Mouse (Mus musculus) thymus, postnatal 10 days (tissue): ENCODE data around the gene Gng2.
"Not testable (repeated sequence)": the region's sequence is repeated elsewhere in the genome, so short reads cannot be mapped to it uniquely, and the experiment has no call there.

Source experiments
- DNase-seq, 2 experiments: peaks; one replicate each; pipeline ENCODE4 v3.0.0; 2021; ENCODE audit warnings: low spot score in 2 of 2

Gene Gng2

DNA sequence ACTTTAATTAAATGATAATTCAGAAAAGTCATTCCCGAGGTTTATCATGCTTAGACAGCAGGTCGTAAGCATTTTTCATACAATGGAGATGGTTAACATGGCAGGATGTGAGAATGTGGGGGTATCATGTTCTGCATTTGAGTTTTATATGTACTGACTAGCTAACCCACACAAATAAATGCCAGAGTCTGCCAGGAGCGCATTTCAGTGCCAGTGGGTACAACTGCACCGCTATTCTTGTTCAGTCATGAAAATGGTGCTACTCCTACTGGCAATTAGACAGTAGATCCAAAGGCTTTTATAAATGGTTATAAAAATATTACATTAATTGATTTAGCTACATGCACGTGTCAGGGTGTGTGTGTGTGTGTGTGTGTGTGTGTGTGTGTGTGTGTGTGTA, 38.9 kb downstream of the Gng2 start:
- no peak for DNase-seq

GRCm38 (mm10) chr14:19935084-19935483, 42.3 kb downstream of the Gng2 start:
- no peak for DNase-seq

DNA sequence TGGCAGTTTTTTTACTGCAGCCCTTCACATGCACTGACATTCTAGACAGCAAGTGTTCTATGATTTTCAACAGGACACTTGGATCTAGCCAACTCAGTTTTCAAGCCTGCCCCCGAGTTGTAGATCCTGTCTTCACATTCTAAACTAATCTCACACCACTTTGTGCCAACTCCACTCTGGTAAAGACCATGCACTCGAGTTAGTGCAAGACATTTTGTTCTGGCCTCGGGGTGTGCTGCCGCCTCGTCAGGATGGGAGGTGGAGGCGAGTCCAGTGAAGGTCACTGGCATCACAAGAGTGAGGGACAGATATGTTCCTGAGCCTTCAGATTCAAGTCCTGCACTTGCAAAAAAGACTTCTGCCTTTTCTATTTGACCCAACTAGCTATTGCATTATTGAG, 44.1 kb downstream of the Gng2 start:
- no peak for DNase-seq

GRCm38 (mm10) chr14:19927879-19928278, 49.5 kb downstream of the Gng2 start:
- DNase-seq: no peak

GRCm38 (mm10) chr14:19927156-19927555, 50.3 kb downstream of the Gng2 start:
- DNase-seq: no peak

DNA sequence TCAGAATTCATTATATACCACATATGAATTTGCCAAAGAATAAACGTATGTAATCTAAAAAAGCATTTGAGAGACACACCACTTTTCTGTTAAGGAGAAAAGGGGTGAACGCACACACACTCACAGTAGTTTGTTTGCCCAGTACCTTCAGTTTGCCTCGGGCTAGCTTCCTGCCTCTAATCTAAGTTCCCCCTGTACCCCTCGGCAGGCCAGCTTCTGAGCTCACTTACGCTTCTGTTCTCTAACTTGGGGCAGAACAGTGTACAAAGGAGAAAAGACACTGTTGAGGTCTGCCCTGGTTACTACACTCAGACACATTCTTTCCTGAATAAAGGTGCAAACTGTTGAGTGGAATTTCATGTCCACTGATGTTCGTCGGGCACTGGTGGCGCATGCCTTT, 51.1 kb downstream of the Gng2 start:
- no peak for DNase-seq

GRCm38 (mm10) chr14:19925157-19925556, 52.3 kb downstream of the Gng2 start:
- DNase-seq: no peak

GRCm38 (mm10) chr14:19924086-19924485, 53.3 kb downstream of the Gng2 start:
- no peak for DNase-seq

DNA sequence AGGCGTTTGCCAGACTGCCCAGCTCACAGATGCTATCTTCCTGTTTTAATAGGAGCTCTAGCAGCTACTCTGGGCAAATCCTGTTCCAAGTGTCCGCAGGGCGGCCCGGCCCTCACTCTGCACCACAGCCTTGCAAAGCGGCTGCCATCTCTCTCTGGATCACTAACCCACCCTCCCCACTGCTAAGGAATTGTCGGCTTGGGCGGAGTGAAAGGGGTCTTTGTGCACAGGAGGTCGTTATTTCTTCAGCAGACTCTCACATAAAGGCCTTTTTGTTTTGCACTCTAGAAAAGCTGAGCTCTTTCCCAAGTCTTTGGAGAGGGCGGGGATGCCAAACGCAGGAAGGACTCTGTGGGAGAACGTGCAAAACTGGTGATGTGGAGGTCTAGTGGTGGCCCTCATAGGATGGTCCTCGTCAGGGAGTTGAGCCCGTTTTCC, 57.2 kb downstream of the Gng2 start:
- no peak for DNase-seq

- DNase-seq: no peak
These were observed 57.6 kb downstream of the Gng2 start for GRCm38 (mm10) chr14:19919789-19920188.

GRCm38 (mm10) chr14:19917534-19917933, 59.9 kb downstream of the Gng2 start:
- no peak for DNase-seq

DNA sequence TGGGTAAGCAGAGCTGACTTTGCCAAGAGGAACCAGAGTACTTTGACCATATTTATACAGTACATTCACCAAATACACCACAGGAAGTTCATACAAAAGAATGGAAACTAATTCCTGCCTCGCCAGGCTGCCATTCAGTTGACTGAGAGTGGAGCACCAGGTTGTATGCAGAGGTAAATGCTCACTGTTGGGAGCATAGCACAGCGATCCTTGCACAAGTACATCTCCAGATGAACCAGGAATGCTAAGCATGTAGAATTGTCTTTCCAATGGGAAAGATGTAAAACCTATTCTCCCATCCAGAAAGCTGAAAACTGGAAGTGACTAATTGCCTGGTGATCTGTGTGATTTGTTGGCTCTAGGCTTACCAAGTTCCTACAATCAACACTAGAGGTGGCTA, 61.1 kb downstream of the Gng2 start:
- DNase-seq: no peak

GRCm38 (mm10) chr14:19912891-19913290, 64.5 kb downstream of the Gng2 start:
- DNase-seq: no peak

GRCm38 (mm10) chr14:19905615-19906014, 71.8 kb downstream of the Gng2 start:
- DNase-seq: no peak

DNA sequence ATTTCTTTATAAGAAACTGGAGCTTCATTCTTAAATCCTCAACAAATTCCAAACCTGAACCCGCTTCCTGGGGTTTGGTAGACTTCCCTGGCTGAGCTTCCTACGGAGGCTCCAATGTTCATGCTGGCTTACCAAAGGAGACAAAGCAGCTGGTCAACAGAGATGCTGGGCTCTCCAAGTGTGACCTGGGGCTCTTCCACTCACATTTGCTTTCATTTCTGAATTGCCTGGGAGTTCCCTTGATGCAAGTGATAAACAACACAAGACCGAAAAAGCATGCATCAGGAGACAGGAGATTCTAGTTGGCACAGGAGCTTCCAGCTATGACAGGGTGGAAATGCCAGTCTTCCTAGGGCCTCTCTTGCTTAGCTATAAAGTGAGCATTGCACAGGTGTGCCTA, 72.6 kb downstream of the Gng2 start:
- no peak for DNase-seq

DNA sequence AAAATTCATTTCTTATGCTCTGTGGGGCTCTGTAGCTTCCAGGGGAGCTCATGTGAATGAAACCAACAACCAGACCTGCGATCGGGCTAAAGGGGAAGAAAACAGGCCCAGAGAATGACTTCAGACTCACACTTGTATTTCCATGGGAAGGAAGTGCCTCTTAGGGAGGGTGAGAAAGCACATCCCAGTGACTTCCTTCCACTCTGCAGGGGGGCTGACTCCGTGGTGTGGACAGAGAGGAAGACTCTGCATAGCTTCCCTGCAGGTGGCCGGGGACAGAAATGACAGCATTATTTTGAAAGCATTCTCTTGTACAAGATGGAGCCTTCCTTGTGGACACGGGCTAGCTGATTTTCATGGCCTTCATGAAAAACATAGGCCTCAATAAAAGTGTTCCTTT, 73.4 kb downstream of the Gng2 start:
- DNase-seq: no peak

DNA sequence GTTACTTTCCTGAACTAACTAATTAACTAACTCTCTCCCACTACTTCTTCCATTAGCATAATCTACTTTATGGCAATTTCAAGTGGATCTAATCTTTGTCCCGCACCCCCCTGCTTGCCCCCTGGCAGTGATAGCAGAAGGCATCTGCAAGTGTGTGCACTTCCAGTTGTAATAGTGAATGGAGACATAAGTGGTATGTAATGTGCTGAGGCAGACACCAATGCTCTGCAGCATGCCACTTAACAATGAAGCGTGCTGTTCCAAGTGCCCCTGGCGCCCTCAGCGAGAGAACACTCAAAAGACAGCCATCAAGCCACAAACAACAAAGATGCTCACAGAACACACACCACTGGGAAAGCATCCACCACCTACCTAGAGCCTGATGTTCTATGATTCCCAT, 76.9 kb downstream of the Gng2 start:
- no peak for DNase-seq

DNA sequence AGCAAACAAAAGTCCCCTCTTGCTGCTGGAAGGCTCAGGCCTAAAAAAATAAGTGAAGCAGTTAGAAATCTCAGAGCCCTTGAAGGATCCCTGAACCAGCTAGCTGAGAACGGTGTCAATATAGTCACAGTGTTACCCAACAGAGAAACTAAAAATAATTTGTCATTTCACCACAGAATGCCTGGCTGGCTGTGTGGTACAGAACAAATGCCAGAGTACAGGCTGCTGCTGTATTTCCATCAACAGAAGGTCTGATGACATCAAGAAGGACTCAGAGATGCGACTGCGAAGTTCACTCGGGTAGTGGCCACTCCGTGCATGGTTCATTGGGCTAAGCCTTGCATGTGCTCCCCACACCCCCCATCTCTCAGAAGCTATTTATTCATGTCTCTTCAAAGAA, 89.9 kb downstream of the Gng2 start:
- DNase-seq: no peak

DNA sequence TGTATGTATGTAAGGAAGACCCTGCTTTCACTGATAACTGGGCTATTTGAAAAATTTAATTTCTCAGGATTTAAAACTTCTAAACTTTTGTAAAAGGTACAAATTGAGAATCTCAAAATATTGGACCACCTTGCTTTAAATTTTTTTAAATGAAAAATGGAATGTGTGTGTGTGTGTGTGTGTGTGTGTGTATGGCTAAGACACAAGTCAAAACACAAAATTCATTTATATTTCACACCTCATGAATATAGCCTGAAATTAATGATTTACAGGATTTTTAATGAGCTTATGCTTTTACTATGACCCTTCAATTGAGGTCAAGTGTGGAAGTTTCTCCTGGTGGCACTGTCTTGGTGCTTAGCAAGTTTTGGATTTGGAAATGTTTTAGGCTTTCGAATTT, 93.0 kb downstream of the Gng2 start:
- not testable (repeated sequence) for DNase-seq

- DNase-seq: no peak
These were observed 103.1 kb downstream of the Gng2 start for GRCm38 (mm10) chr14:19874201-19874807.

GRCm38 (mm10) chr14:19867286-19867935, 110.0 kb downstream of the Gng2 start:
- no peak for DNase-seq

DNA sequence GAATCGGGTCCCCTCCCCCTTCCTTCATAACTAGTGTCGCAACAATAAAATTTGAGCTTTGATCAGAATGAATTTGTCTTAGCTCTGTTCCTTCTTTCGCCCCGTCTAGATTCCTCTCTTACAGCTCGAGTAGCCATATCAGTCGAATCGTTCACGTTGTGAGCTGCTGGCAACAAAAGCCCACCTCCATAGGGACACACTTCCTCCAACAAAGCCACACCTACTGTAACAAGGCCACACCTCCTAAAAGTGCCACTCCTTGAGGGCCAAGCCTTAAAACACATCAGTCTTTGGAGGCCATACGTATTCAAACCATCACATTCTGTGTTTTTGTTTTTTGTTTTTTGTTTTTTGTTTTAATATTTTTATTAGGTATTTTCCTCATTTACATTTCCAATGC, 112.3 kb downstream of the Gng2 start:
- not testable (repeated sequence) for DNase-seq

- DNase-seq: no peak
These were observed 115.9 kb downstream of the Gng2 start for GRCm38 (mm10) chr14:19861311-19862080.
